Mouse (Mus musculus): ENCODE data around the gene Omg. TPM values are rescaled to one million over a fixed set of nuclear protein-coding genes. Genes with fewer than 3 reads are reported as not detected.

Gene Omg
- polyA plus RNA-seq, 1 experiment from 2014 or later: 0.31 TPM

Other genes starting within 250 kb of the Omg start
- gene Wsb1, start 249.4 kb downstream of the Omg start, polyA plus RNA-seq (2014; fragmentation: Nextera tagmentation; extraction: Ambion mirVana): 168 and 169 TPM in 2 replicates
- gene Gm9964, start 207.2 kb downstream of the Omg start, polyA plus RNA-seq (2014; fragmentation: Nextera tagmentation; extraction: Ambion mirVana): not detected in 2 replicates
- gene Nf1, start 164.4 kb downstream of the Omg start, polyA plus RNA-seq (2014; fragmentation: Nextera tagmentation; extraction: Ambion mirVana): 6.2 and 7.7 TPM in 2 replicates
- gene Evi2b, start 19.7 kb upstream of the Omg start, polyA plus RNA-seq (2014; fragmentation: Nextera tagmentation; extraction: Ambion mirVana): 0.32 and 0.39 TPM in 2 replicates
- 1.1 TPM in 2 replicates for gene Evi2, start 26.5 kb upstream of the Omg start, polyA plus RNA-seq (2014; fragmentation: Nextera tagmentation; extraction: Ambion mirVana)
- 3.0 and 3.3 TPM in 2 replicates for gene Evi2a, start 26.5 kb upstream of the Omg start, polyA plus RNA-seq (2014; fragmentation: Nextera tagmentation; extraction: Ambion mirVana)
- gene Rab11fip4, start 87.1 kb upstream of the Omg start, polyA plus RNA-seq (2014; fragmentation: Nextera tagmentation; extraction: Ambion mirVana): 0.07 and 0.14 TPM in 2 replicates

All from heart, embryonic 14.5 days (tissue).